Mouse (Mus musculus): Measurements from ENCODE around the gene Klhdc10. TPM values are rescaled to one million over a fixed set of nuclear protein-coding genes. Genes with fewer than 3 reads are reported as not detected.
"Not testable (repeated sequence)": the region's sequence is repeated elsewhere in the genome, so short reads cannot be mapped to it uniquely, and the experiment has no call there.

Klhdc10 gene
- polyA plus RNA-seq, 1 experiment from 2014 or later: 49.2 TPM

GRCm38 (mm10) chr6:30374731-30375510, 26.7 kb upstream of the Klhdc10 start:
- no peak for DNase-seq (ENCODE audit: low spot score)
- no peaks in the 10 kb centered on the region for H3K27me3 ChIP-seq (ENCODE audit: low read depth, poor library complexity, severe bottlenecking)
- no peak overlapping the region for H3K4me3 ChIP-seq
- peaks cover 98% of the 10 kb centered on the region for H3K36me3 ChIP-seq
- no peaks in the 10 kb centered on the region for H3K9me3 ChIP-seq (replicated peaks)
- no peak overlapping the region for H3K27ac ChIP-seq
- no peaks in the 10 kb centered on the region for H3K4me1 ChIP-seq
- 94% methylated on average over 16 of the region's 16 CpGs for WGBS

- DNase-seq (ENCODE audit: low spot score): no peak
- H3K4me3 ChIP-seq: no peak overlapping the region
- H3K9me3 ChIP-seq (replicated peaks): no peaks in the 10 kb centered on the region
- no peaks in the 10 kb centered on the region for H3K27me3 ChIP-seq (ENCODE audit: low read depth, poor library complexity, severe bottlenecking)
- 96% methylated on average over 1 of the region's 1 CpGs for WGBS
- no peaks in the 10 kb centered on the region for H3K4me1 ChIP-seq
- H3K36me3 ChIP-seq: peaks cover 98% of the 10 kb centered on the region
- H3K27ac ChIP-seq: no peak overlapping the region
Measured at GRCm38 (mm10) chr6:30375791-30376190, 25.9 kb upstream of the Klhdc10 start.

GRCm38 (mm10) chr6:30381116-30381515, 20.6 kb upstream of the Klhdc10 start:
- Histone ChIP-seq H3K9me3 (replicated peaks) (no peaks in the 10 kb centered on the region), H3K4me1 (no peaks in the 10 kb centered on the region), H3K4me3 (no peak overlapping the region), H3K27ac (no peak overlapping the region), H3K36me3 (peaks cover 97% of the 10 kb centered on the region), H3K27me3 (ENCODE audit: low read depth, poor library complexity, severe bottlenecking) (no peaks in the 10 kb centered on the region)
- DNase-seq (ENCODE audit: low spot score): peak; percentile 45
- 76% methylated on average over 3 of the region's 3 CpGs for WGBS

- not testable (repeated sequence) for H3K9me3 ChIP-seq (replicated peaks); H3K4me1 ChIP-seq; H3K27me3 ChIP-seq (ENCODE audit: low read depth, poor library complexity, severe bottlenecking); DNase-seq (ENCODE audit: low spot score)
- Histone ChIP-seq H3K36me3 (peaks cover 21% of the 10 kb centered on the region), H3K27ac (peak overlapping the region; percentile 86), H3K4me3 (peak overlapping the region; percentile 71)
- WGBS: 25% methylated on average over 4 of the region's 4 CpGs
Measured at GRCm38 (mm10) chr6:30390271-30390670, 11.4 kb upstream of the Klhdc10 start.

GRCm38 (mm10) chr6:30390714-30391697, 10.7 kb upstream of the Klhdc10 start, which contains the start of gene Zc3hc1:
TSS of gene Zc3hc1 (minus strand) at chr6:30391028.
- peak; percentile 82 for DNase-seq (ENCODE audit: low spot score)
- H3K9me3 ChIP-seq (replicated peaks): no peaks in the 10 kb centered on the region
- no peaks in the 10 kb centered on the region for H3K27me3 ChIP-seq (ENCODE audit: low read depth, poor library complexity, severe bottlenecking)
- H3K4me3 ChIP-seq: peak within 1 kb of the TSS; percentile 71
- H3K36me3 ChIP-seq: peaks cover 14% of the 10 kb centered on the region
- WGBS: 19% methylated on average over 33 of the region's 33 CpGs
- peak within 1 kb of the TSS; percentile 86 for H3K27ac ChIP-seq
- peaks cover 5% of the 10 kb centered on the region; the same call in 1 of the 2 replicates for H3K4me1 ChIP-seq

GRCm38 (mm10) chr6:30391996-30392395, 9.7 kb upstream of the Klhdc10 start:
- Histone ChIP-seq H3K27ac (no peak overlapping the region), H3K4me3 (no peak overlapping the region), H3K36me3 (peaks cover 4% of the 10 kb centered on the region), H3K9me3 (replicated peaks) (no peaks in the 10 kb centered on the region), H3K4me1 (peaks cover 5% of the 10 kb centered on the region; the same call in 1 of the 2 replicates), H3K27me3 (ENCODE audit: low read depth, poor library complexity, severe bottlenecking) (no peaks in the 10 kb centered on the region)
- DNase-seq (ENCODE audit: low spot score): no peak
- WGBS: 89% methylated on average over 7 of the region's 7 CpGs

- H3K9me3 ChIP-seq (replicated peaks): no peaks in the 10 kb centered on the region
- no peak overlapping the region for H3K4me3 ChIP-seq
- WGBS: 81% methylated on average over 5 of the region's 5 CpGs
- peak overlapping the region; percentile 98 for H3K27ac ChIP-seq
- peaks cover 22% of the 10 kb centered on the region for H3K4me1 ChIP-seq
- DNase-seq (ENCODE audit: low spot score): no peak
- H3K27me3 ChIP-seq (ENCODE audit: low read depth, poor library complexity, severe bottlenecking): no peaks in the 10 kb centered on the region
- 0 out of 2 replicates have a peak, but pooled peaks cover under 1% of the 10 kb centered on the region for H3K36me3 ChIP-seq
Measured at GRCm38 (mm10) chr6:30400146-30400545, 1.5 kb upstream of the Klhdc10 start.

GRCm38 (mm10) chr6:30400716-30401115, 952 bp upstream of the Klhdc10 start:
- no peaks in the 10 kb centered on the region for H3K27me3 ChIP-seq (ENCODE audit: low read depth, poor library complexity, severe bottlenecking)
- H3K36me3 ChIP-seq: 0 out of 2 replicates have a peak, but pooled peaks cover 3% of the 10 kb centered on the region
- WGBS: 10% methylated on average over 7 of the region's 7 CpGs
- H3K27ac ChIP-seq: peak overlapping the region; percentile 98
- peaks cover 22% of the 10 kb centered on the region for H3K4me1 ChIP-seq
- H3K9me3 ChIP-seq (replicated peaks): no peaks in the 10 kb centered on the region
- H3K4me3 ChIP-seq: peak overlapping the region; percentile 100
- DNase-seq (ENCODE audit: low spot score): no peak

- no peak for DNase-seq (ENCODE audit: low spot score)
- WGBS: under 1% methylated on average over 29 of the region's 29 CpGs
- H3K27me3 ChIP-seq (ENCODE audit: low read depth, poor library complexity, severe bottlenecking): no peaks in the 10 kb centered on the region
- H3K36me3 ChIP-seq: peaks cover 13% of the 10 kb centered on the region
- H3K4me3 ChIP-seq: peak overlapping the region; percentile 100
- peak overlapping the region; percentile 98 for H3K27ac ChIP-seq
- H3K9me3 ChIP-seq (replicated peaks): no peaks in the 10 kb centered on the region
- peaks cover 22% of the 10 kb centered on the region for H3K4me1 ChIP-seq
Measured at GRCm38 (mm10) chr6:30402091-30402491, 423 bp downstream of the Klhdc10 start.

GRCm38 (mm10) chr6:30403465-30403864, 1.8 kb downstream of the Klhdc10 start:
- Histone ChIP-seq H3K27ac (peak overlapping the region; percentile 98), H3K9me3 (replicated peaks) (no peaks in the 10 kb centered on the region), H3K27me3 (ENCODE audit: low read depth, poor library complexity, severe bottlenecking) (no peaks in the 10 kb centered on the region), H3K4me1 (peaks cover 22% of the 10 kb centered on the region), H3K36me3 (peaks cover 25% of the 10 kb centered on the region), H3K4me3 (peak overlapping the region; percentile 100)
- peak; percentile 57 for DNase-seq (ENCODE audit: low spot score)
- 21% methylated on average over 4 of the region's 4 CpGs for whole genome bisulfite sequencing

GRCm38 (mm10) chr6:30404671-30405070, 3.0 kb downstream of the Klhdc10 start:
- 88% methylated on average over 5 of the region's 5 CpGs for WGBS
- Histone ChIP-seq H3K36me3 (peaks cover 31% of the 10 kb centered on the region), H3K4me1 (peaks cover 22% of the 10 kb centered on the region), H3K27ac (peak overlapping the region; percentile 98; the same call in 1 of the 2 replicates), H3K4me3 (no peak overlapping the region), H3K9me3 (replicated peaks) (no peaks in the 10 kb centered on the region), H3K27me3 (ENCODE audit: low read depth, poor library complexity, severe bottlenecking) (no peaks in the 10 kb centered on the region)
- no peak for DNase-seq (ENCODE audit: low spot score)

- Histone ChIP-seq H3K4me3 (no peak overlapping the region), H3K27ac (no peak overlapping the region), H3K36me3 (peaks cover 46% of the 10 kb centered on the region), H3K27me3 (ENCODE audit: low read depth, poor library complexity, severe bottlenecking) (no peaks in the 10 kb centered on the region), H3K9me3 (replicated peaks) (no peaks in the 10 kb centered on the region), H3K4me1 (peaks cover 13% of the 10 kb centered on the region)
- no peak for DNase-seq (ENCODE audit: low spot score)
- 92% methylated on average over 4 of the region's 4 CpGs for WGBS
Measured at GRCm38 (mm10) chr6:30408276-30408675, 6.6 kb downstream of the Klhdc10 start.
